Mouse (Mus musculus) heart, adult 2 months (tissue): Measurements from ENCODE around the gene Arhgef38.

Source experiments
- CTCF ChIP-seq: fragments of 200-600 bp; IDR thresholded peaks from 2 replicates; pipeline ENCODE4 v1.8.1; 2022; ENCODE audit warnings: antibody characterized with exemption, mild to moderate bottlenecking, moderate library complexity
- POLR2A ChIP-seq: fragments of 200-500 bp; IDR thresholded peaks from 2 replicates; pipeline ENCODE4 v1.6.1; 2011; ENCODE audit warnings: mild to moderate bottlenecking, low read depth, low read length, control low read depth; ENCODE audit not compliant: insufficient read depth

GRCm38 (mm10) chr3:133241916-133242315, 7.2 kb upstream of the Arhgef38 start:
- TF ChIP-seq POLR2A (no peak), CTCF (no peak)
